Mouse (Mus musculus) heart, postnatal 0 days (tissue): ENCODE data around the gene Lsg1. TPM values are rescaled to one million over a fixed set of nuclear protein-coding genes. Genes with fewer than 3 reads are reported as not detected.

Source experiments
- ATAC-seq: fragments of 200-750 bp; cut with Nextera tagmentation; 2 replicates; pipeline ENCODE4 v1.8.0; 2017; ENCODE audit warnings: low read depth, moderate number of reproducible peaks, moderate library complexity; ENCODE audit not compliant: insufficient read depth
- DNase-seq: peaks from one replicate; pipeline ENCODE4 v3.0.0-alpha.2; 2016; ENCODE audit warnings: low spot score
- H3K27ac ChIP-seq: fragments of 300-500 bp; sonication (generic); 2 replicates; pipeline ENCODE4 v1.5.1; 2014; ENCODE audit warnings: low read depth, mild to moderate bottlenecking
- H3K27me3 ChIP-seq: fragments of 300-500 bp; sonication (generic); 2 replicates; pipeline ENCODE4 v1.6.1; 2014; ENCODE audit warnings: low read length, mixed read lengths; ENCODE audit not compliant: control insufficient read depth, insufficient read depth
- H3K36me3 ChIP-seq: fragments of 300-500 bp; sonication (generic); replicated peaks from 2 replicates; pipeline ENCODE4 v1.6.1; 2014; ENCODE audit warnings: low read length, mixed read lengths; ENCODE audit not compliant: control insufficient read depth, insufficient read depth
- H3K4me1 ChIP-seq: fragments of 300-500 bp; sonication (generic); 2 replicates; pipeline ENCODE4 v1.6.1; 2014; ENCODE audit warnings: antibody characterized with exemption; ENCODE audit not compliant: control insufficient read depth, insufficient read depth
- H3K4me2 ChIP-seq: fragments of 300-500 bp; sonication (generic); 2 replicates; pipeline ENCODE4 v1.6.1; 2014; ENCODE audit warnings: low read depth, mild to moderate bottlenecking, low read length, moderate library complexity
- H3K4me3 ChIP-seq: fragments of 300-500 bp; sonication (generic); 2 replicates; pipeline ENCODE4 v1.5.1; 2014; ENCODE audit warnings: low read depth, low read length
- H3K9ac ChIP-seq: fragments of 300-500 bp; sonication (generic); replicated peaks from 2 replicates; pipeline ENCODE4 v1.6.1; 2014; ENCODE audit warnings: low read depth, low read length, mixed read lengths
- H3K9me3 ChIP-seq: fragments of 300-500 bp; sonication (generic); replicated peaks from 2 replicates; pipeline ENCODE4 v1.6.1; 2016; ENCODE audit warnings: low read length; ENCODE audit not compliant: control insufficient read depth
- CTCF ChIP-seq: IDR thresholded peaks from 2 replicates; pipeline ENCODE4 v1.5.1; 2016; ENCODE audit warnings: antibody characterized with exemption, control low read depth, low read depth
- EP300 ChIP-seq: IDR thresholded peaks from 2 replicates; pipeline ENCODE4 v1.6.1; 2016; ENCODE audit warnings: antibody characterized with exemption, low read depth
- WGBS: fragments of 180-500 bp; shearing (Covaris S2); extraction: QIAGEN DNeasy Blood & Tissue Kit; methylation state at CpG from one replicate; pipeline ENCODE4 v1.1.7; 2014; 5-methylcytosine and 5-hydroxymethylcytosine counted together
- polyA plus RNA-seq: library from polyadenylated mRNA; unstranded; fragments of >200 nt; fragmentation: Nextera tagmentation; extraction: Ambion mirVana; gene quantifications from 2 replicates; pipeline ENCODE4 v1.2.1, GENCODE M21; 2015
- total RNA-seq: library from RNA; depleted of rRNA; stranded (reverse); fragments of >200 nt; gene quantifications from 2 replicates; pipeline ENCODE4 v1.2.3, GENCODE M21; 2014; ENCODE audit warnings: low replicate concordance

The Lsg1 gene
- total and polyA plus RNA-seq, 2 experiments from 2014 or later: 15.8 to 32.8 TPM

DNA sequence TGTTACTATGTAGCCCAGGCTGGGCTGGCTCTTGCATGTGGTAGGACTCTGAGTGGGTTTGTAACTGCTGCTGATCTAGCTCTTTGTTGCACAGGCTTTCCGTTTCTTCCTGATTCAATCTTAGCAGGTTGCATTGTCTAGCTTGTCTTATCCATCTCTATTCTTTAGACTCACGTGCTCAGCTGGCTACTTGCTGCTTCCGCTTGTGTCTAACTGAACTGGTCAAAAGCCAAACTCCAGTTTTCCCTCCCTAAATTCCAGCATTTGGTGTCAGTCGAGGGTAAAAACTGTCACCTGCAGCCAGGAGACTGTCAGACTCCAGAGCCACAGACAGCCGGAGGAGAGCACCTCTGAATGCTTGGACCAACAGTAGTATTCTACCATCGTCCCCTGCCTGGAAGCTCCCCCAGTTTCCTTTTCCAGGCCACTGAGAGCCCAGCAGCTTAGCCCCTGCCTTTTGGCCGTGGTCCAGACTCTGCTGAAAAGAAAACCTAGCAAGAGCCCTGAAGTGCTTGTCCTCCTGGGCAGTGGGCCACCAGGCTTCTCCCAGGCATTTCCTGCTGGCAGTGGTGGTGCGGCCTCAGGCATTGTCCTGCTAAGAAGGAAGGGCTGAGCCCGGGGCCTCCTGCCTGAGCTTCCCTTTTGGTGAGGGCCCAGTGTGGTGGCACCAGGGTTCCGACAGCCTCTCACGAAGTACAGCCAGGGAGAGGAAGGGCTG, 34.6 kb downstream of the Lsg1 start:
- Histone ChIP-seq H3K27me3 (no peaks in the 10 kb centered on the region), H3K4me1 (peaks cover 11% of the 10 kb centered on the region; the same call in 1 of the 2 replicates), H3K4me2 (peak overlapping the region; percentile 32; the same call in 1 of the 2 replicates), H3K27ac (peak overlapping the region; percentile 92), H3K9me3 (peaks cover 11% of the 10 kb centered on the region), H3K4me3 (no peak overlapping the region), H3K9ac (peak overlapping the region; percentile 38; the same call in 1 of the 2 replicates), H3K36me3 (no peaks in the 10 kb centered on the region)
- DNase-seq (peak; percentile 91), ATAC-seq (peak; percentile 77)
- peak; percentile 9; the same call in 1 of the 2 replicates for TF ChIP-seq CTCF
- TF ChIP-seq EP300: peak; percentile 57; the same call in 1 of the 2 replicates
- 15% methylated on average over 11 of the region's 11 CpGs for WGBS

DNA sequence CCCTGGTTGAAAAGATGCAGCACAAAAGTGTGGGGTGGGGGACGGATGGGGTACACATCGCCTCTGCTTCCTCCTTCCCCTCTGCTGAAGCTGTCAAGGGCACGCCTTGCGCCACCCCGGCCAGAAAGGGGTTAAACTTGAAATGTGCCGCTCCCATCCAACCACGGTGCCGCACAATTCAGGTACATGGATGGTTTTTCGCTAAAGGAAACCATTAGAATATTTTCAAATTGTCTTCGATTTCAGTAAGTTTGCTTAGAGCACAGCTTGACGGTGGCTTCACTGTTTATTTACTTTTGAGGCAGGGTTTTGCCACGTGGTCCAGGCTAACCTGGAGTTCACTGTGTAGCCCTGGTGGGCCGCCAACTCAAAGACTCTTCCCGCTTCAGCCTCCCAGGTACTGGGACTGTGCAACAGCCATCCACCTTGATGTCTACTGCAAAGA, 36.6 kb downstream of the Lsg1 start, which contains the start of gene Tmem44:
Gene Tmem44 (minus strand): TSS at position 95 of the 445 bp plus-strand sequence.
- no peak for DNase-seq
- peaks cover 7% of the 10 kb centered on the region for H3K36me3 ChIP-seq
- H3K4me2 ChIP-seq: peak within 1 kb of the TSS; percentile 66
- TF ChIP-seq EP300 (no peak), CTCF (no peak)
- WGBS: 9% methylated on average over 14 of the region's 14 CpGs
- peaks cover 11% of the 10 kb centered on the region; the same call in 1 of the 2 replicates for H3K4me1 ChIP-seq
- peak; percentile 12; the same call in 1 of the 2 replicates for ATAC-seq
- H3K27ac ChIP-seq: peak within 1 kb of the TSS; percentile 75
- peak within 1 kb of the TSS; percentile 81 for H3K4me3 ChIP-seq
- H3K9ac ChIP-seq: peak within 1 kb of the TSS; percentile 85
- H3K9me3 ChIP-seq: peaks cover 11% of the 10 kb centered on the region
- H3K27me3 ChIP-seq: no peaks in the 10 kb centered on the region

DNA sequence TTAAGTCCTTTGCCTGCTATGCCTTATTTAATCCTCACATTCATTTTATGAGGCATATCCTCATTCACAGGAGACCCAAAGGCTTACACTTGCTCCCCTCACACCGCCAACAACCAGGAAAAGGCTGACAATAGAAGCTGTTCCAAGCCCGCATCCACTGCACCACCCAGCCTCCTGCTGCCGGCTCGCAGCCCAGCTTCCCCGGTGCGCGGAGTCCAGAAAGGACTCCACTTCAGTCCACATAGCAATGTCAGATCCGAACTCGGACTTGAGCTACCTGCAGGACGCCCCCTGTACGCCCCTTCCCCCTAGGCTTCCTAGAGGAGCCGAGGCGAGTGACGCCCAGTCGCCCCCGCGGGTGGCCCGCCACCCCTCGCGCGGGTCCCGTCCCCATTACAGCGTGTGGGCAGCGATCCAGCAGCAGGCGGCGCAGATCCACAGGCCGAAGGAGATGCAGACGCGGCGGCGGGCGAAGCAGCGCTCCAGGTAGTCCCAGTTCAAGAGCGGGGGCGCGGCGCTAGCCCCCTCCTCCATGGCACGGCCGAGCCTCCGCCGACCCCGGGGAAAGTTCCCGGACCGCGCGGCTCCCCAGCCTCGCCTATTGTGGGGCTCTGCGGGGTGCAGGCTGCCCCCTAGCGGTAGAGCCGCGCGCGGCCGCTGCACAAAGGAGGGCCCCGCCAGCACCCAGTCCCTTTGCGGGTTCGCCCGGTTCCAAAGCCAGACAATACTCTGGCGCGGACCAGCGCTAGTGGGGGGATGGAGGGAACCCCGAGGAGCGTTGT, 37.2 kb downstream of the Lsg1 start:
- Histone ChIP-seq H3K9me3 (peaks cover 4% of the 10 kb centered on the region), H3K36me3 (peaks cover 12% of the 10 kb centered on the region), H3K4me1 (peaks cover 11% of the 10 kb centered on the region; the same call in 1 of the 2 replicates), H3K27me3 (no peaks in the 10 kb centered on the region), H3K4me2 (peak overlapping the region; percentile 66), H3K4me3 (peak overlapping the region; percentile 81), H3K9ac (peak overlapping the region; percentile 85), H3K27ac (peak overlapping the region; percentile 75)
- TF ChIP-seq CTCF (peak; percentile 81), EP300 (no peak)
- under 1% methylated on average over 63 of the region's 63 CpGs for WGBS
- ATAC-seq (peak; percentile 84), DNase-seq (peak; percentile 58)

DNA sequence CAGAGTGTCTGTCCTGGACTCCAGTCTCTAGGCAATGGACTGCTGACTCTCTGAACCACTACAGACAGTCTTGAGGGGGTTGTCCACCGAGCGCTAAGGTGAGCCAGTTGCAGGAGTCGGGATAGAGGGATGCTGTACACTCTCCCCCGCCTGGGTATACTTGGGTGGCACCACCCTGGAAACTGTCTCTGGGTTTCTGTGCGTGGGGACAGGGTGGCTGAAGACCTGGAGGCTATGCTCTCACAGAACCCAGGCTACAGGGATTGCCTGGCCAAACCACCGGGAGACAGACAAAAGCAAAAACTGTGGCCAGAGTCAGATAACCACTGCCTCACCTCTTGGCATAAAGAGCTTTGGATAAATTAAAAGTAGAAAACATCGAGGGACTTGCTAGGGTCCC, 37.9 kb downstream of the Lsg1 start:
- Histone ChIP-seq H3K27ac (no peak overlapping the region), H3K4me1 (peaks cover 11% of the 10 kb centered on the region; the same call in 1 of the 2 replicates), H3K4me3 (peak overlapping the region; percentile 81), H3K4me2 (peak overlapping the region; percentile 66), H3K36me3 (peaks cover 18% of the 10 kb centered on the region), H3K27me3 (no peaks in the 10 kb centered on the region), H3K9ac (peak overlapping the region; percentile 85; the same call in 1 of the 2 replicates), H3K9me3 (no peaks in the 10 kb centered on the region)
- WGBS: 77% methylated on average over 7 of the region's 7 CpGs
- no peak for TF ChIP-seq EP300
- TF ChIP-seq CTCF: no peak
- DNase-seq (no peak), ATAC-seq (no peak)

DNA sequence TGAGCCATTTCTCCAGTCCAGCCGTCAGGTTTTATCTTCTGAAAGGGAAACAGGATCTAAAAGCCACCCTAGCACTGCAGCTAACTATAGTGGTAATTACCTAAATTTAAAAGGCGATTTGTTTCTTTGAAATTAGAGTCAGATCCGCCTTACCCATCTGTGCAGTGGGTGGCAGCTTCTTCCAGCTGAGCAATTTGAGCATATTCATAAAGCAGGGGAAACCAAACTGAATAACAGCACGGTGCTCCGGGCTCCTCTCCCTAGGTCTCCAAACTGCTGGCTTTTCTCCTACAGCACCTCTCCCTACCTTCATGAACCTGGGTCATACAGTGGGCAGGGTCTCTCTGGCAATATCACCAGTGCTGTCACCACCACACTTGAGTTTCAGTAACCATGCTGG, 39.1 kb downstream of the Lsg1 start:
- Histone ChIP-seq H3K27me3 (no peaks in the 10 kb centered on the region), H3K27ac (no peak overlapping the region), H3K4me2 (no peak overlapping the region), H3K9me3 (no peaks in the 10 kb centered on the region), H3K4me1 (peaks cover 11% of the 10 kb centered on the region; the same call in 1 of the 2 replicates), H3K4me3 (no peak overlapping the region), H3K36me3 (peaks cover 21% of the 10 kb centered on the region), H3K9ac (no peak overlapping the region)
- 88% methylated on average over 5 of the region's 5 CpGs for WGBS
- ATAC-seq (no peak), DNase-seq (no peak)
- no peak for TF ChIP-seq CTCF
- no peak for TF ChIP-seq EP300
